Mouse (Mus musculus) heart, postnatal 0 days (tissue): ENCODE measurements at regions not wholly inside any gene's neighbourhood (a gene's known extent, or its start where the extent isn't known, plus 50 kb on each side); places are given as distances from the start of the nearest gene placed in this dataset.

Experiments used
- ATAC-seq: fragments of 200-750 bp; cut with Nextera tagmentation; 2 replicates; pipeline ENCODE4 v1.8.0; 2017; ENCODE audit warnings: low read depth, moderate number of reproducible peaks, moderate library complexity; ENCODE audit not compliant: insufficient read depth
- DNase-seq: peaks from one replicate; pipeline ENCODE4 v3.0.0-alpha.2; 2016; ENCODE audit warnings: low spot score
- H3K27ac ChIP-seq: fragments of 300-500 bp; sonication (generic); 2 replicates; pipeline ENCODE4 v1.5.1; 2014; ENCODE audit warnings: low read depth, mild to moderate bottlenecking
- H3K27me3 ChIP-seq: fragments of 300-500 bp; sonication (generic); 2 replicates; pipeline ENCODE4 v1.6.1; 2014; ENCODE audit warnings: low read length, mixed read lengths; ENCODE audit not compliant: control insufficient read depth, insufficient read depth
- H3K36me3 ChIP-seq: fragments of 300-500 bp; sonication (generic); replicated peaks from 2 replicates; pipeline ENCODE4 v1.6.1; 2014; ENCODE audit warnings: low read length, mixed read lengths; ENCODE audit not compliant: control insufficient read depth, insufficient read depth
- H3K4me1 ChIP-seq: fragments of 300-500 bp; sonication (generic); 2 replicates; pipeline ENCODE4 v1.6.1; 2014; ENCODE audit warnings: antibody characterized with exemption; ENCODE audit not compliant: control insufficient read depth, insufficient read depth
- H3K4me2 ChIP-seq: fragments of 300-500 bp; sonication (generic); 2 replicates; pipeline ENCODE4 v1.6.1; 2014; ENCODE audit warnings: low read depth, mild to moderate bottlenecking, low read length, moderate library complexity
- H3K4me3 ChIP-seq: fragments of 300-500 bp; sonication (generic); 2 replicates; pipeline ENCODE4 v1.5.1; 2014; ENCODE audit warnings: low read depth, low read length
- H3K9ac ChIP-seq: fragments of 300-500 bp; sonication (generic); replicated peaks from 2 replicates; pipeline ENCODE4 v1.6.1; 2014; ENCODE audit warnings: low read depth, low read length, mixed read lengths
- H3K9me3 ChIP-seq: fragments of 300-500 bp; sonication (generic); replicated peaks from 2 replicates; pipeline ENCODE4 v1.6.1; 2016; ENCODE audit warnings: low read length; ENCODE audit not compliant: control insufficient read depth
- CTCF ChIP-seq: IDR thresholded peaks from 2 replicates; pipeline ENCODE4 v1.5.1; 2016; ENCODE audit warnings: antibody characterized with exemption, control low read depth, low read depth
- EP300 ChIP-seq: IDR thresholded peaks from 2 replicates; pipeline ENCODE4 v1.6.1; 2016; ENCODE audit warnings: antibody characterized with exemption, low read depth
- WGBS: fragments of 180-500 bp; shearing (Covaris S2); extraction: QIAGEN DNeasy Blood & Tissue Kit; methylation state at CpG from one replicate; pipeline ENCODE4 v1.1.7; 2014; 5-methylcytosine and 5-hydroxymethylcytosine counted together

- no peak overlapping the region for H3K9ac ChIP-seq
- H3K4me2 ChIP-seq, result no peak overlapping the region
- TF ChIP-seq EP300 (no peak), CTCF (no peak)
- H3K36me3 ChIP-seq, result no peaks in the 10 kb centered on the region
- 31% methylated on average over 3 of the region's 3 CpGs for WGBS
- no peaks in the 10 kb centered on the region for H3K27me3 ChIP-seq
- H3K4me3 ChIP-seq, result no peak overlapping the region
- H3K9me3 ChIP-seq, result no peaks in the 10 kb centered on the region
- H3K4me1 ChIP-seq, result no peaks in the 10 kb centered on the region
- DNase-seq (no peak), ATAC-seq (no peak)
- no peak overlapping the region for H3K27ac ChIP-seq
These were observed 804.8 kb upstream of the Gm5150 start for GRCm38 (mm10) chr3:16810878-16811611.

GRCm38 (mm10) chr3:16803603-16804002 lies 797.4 kb upstream of the Gm5150 start:
- no peak for TF ChIP-seq EP300
- no peak for TF ChIP-seq CTCF
- no peak for DNase-seq
- Histone ChIP-seq H3K27me3 (no peaks in the 10 kb centered on the region), H3K4me2 (no peak overlapping the region), H3K27ac (no peak overlapping the region), H3K4me1 (no peaks in the 10 kb centered on the region), H3K9ac (no peak overlapping the region), H3K4me3 (no peak overlapping the region), H3K36me3 (no peaks in the 10 kb centered on the region), H3K9me3 (no peaks in the 10 kb centered on the region)
- ATAC-seq, result no peak
